13 mouse cellular contexts compared by ENCODE assay signal in the genomic region with DNA sequence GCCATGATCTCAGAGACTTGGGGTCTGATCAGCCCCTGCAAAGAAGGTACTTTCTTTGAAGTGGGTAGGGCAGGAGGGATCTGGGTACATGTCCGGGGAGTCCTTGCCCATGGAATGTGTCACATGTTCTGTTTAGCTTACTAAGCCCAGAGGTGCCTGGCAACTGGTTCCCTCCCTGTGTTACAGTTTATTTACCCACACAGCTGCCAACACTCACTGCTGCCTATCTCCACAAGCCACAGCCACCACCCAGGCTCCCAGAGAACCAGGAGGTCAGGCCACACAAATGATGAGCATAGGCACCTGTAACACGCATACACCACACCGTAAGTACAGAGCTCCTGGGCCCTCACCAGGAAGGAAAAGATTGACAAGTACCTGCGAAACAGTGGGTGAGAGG. TPM values are rescaled to one million over a fixed set of nuclear protein-coding genes. Genes with fewer than 3 reads are reported as not detected.
DNase-seq lines count a peak whose midpoint lies in the region; ATAC-seq lines count a peak whose summit lies in the region.
"Had no signal": no experiment of that assay in that cellular context is flagged by ENCODE, and none has a peak within 500 bp of the region (broad histone marks: within the 10 kb centered on the region; RNA-seq: fewer than 3 reads in every experiment).

No protein-coding gene starts in this region.

- peak; percentile 20 to 35 for DNase-seq in heart, postnatal 14 days
- DNase-seq in large intestine, adult 2 months (ENCODE audit: low read depth, low spot score), result peak; percentile 76
- no peak for DNase-seq in frontal cortex, postnatal 10 days (ENCODE audit: low spot score in 2 of 2)
- DNase-seq in layer of hippocampus, adult 9-11 months, result no peak
- no peak for DNase-seq in urinary bladder, adult 2 months (ENCODE audit: low spot score)
- DNase-seq: adrenal gland, postnatal 14 days; B cell, adult 2 months; cerebellum, adult 9-10 months; gastrocnemius, postnatal 25 days; midbrain, embryonic 14.5 days had no signal

- no peak overlapping the region for H3K9ac ChIP-seq in heart, embryonic 15.5 days
- H3K9ac ChIP-seq in heart, embryonic 11.5 days (ENCODE audit: low read depth, low read length), result no peak overlapping the region

- no peaks in the 10 kb centered on the region for H3K9me3 ChIP-seq in heart, embryonic 15.5 days (replicated peaks)
- no peaks in the 10 kb centered on the region for H3K9me3 ChIP-seq in heart, embryonic 11.5 days (replicated peaks; ENCODE audit: control insufficient read depth, low read length)

- no peak overlapping the region for H3K4me2 ChIP-seq in heart, embryonic 15.5 days
- no peak overlapping the region for H3K4me2 ChIP-seq in heart, embryonic 11.5 days

- 74% methylated on average over 4 of the region's 4 CpGs for whole genome bisulfite sequencing in heart, embryonic 15.5 days
- 75% methylated on average over 4 of the region's 4 CpGs for WGBS in heart, embryonic 11.5 days (ENCODE audit: insufficient replicate concordance)
- WGBS in large intestine, adult 2 months, result 25% methylated on average over 4 of the region's 4 CpGs

- 0 out of 2 replicates have a peak, but pooled peaks have one; percentile 15 for ATAC-seq in heart, embryonic 15.5 days (replicated peaks; ENCODE audit: insufficient number of reproducible peaks, insufficient read depth, low FRiP score, low read depth)
- ATAC-seq in heart, embryonic 11.5 days (replicated peaks; ENCODE audit: insufficient number of reproducible peaks, low FRiP score, low TSS enrichment), result no peak
- ATAC-seq in megakaryocyte progenitor cell, adult 5-6 weeks (replicated peaks; ENCODE audit: poor library complexity), result peak; percentile 91

- H3K4me1 ChIP-seq in heart, embryonic 15.5 days (replicated peaks), result peaks cover 3% of the 10 kb centered on the region
- no peaks in the 10 kb centered on the region; the same call in 1 of the 2 replicates for H3K4me1 ChIP-seq in heart, embryonic 11.5 days (ENCODE audit: control insufficient read depth, insufficient read depth, low read length)

- no peak overlapping the region for H3K27ac ChIP-seq in heart, embryonic 15.5 days
- H3K27ac ChIP-seq in heart, embryonic 11.5 days (ENCODE audit: low read depth, low read length), result no peak overlapping the region

- no peaks in the 10 kb centered on the region for H3K27me3 ChIP-seq in heart, embryonic 15.5 days
- H3K27me3 ChIP-seq in heart, embryonic 11.5 days (ENCODE audit: control insufficient read depth, insufficient read depth, low read length), result no peaks in the 10 kb centered on the region

- no peaks in the 10 kb centered on the region for H3K36me3 ChIP-seq in heart, embryonic 15.5 days
- no peaks in the 10 kb centered on the region for H3K36me3 ChIP-seq in heart, embryonic 11.5 days (ENCODE audit: control insufficient read depth, insufficient read depth, low read length)

- no peak overlapping the region for H3K4me3 ChIP-seq in heart, embryonic 15.5 days
- no peak overlapping the region for H3K4me3 ChIP-seq in heart, embryonic 11.5 days (ENCODE audit: low read depth, low read length)

- intact Hi-C loops in heart, postnatal 14 days (cut with DNase I), result no loop called here

RNA-seq across cellular contexts. Expression of gene Ptprj, which starts 26.6 kb away (rescaled TPM):
- 1.1 and 1.3 TPM in 2 replicates for polyA plus RNA-seq in heart, embryonic 15.5 days (2015; fragmentation: Nextera tagmentation; extraction: Ambion mirVana)
- polyA plus RNA-seq in heart, embryonic 11.5 days (2014; fragmentation: Nextera tagmentation; extraction: Ambion mirVana), result 1.6 and 1.7 TPM in 2 replicates
- total RNA-seq in heart, postnatal 14 days (2021), result 1 to 10 TPM; 9.0 to 9.1 TPM
- polyA plus RNA-seq in large intestine, adult 2 months (2012; rRNA removed), result 12.2 and 13.6 TPM in 2 replicates
- total RNA-seq in megakaryocyte progenitor cell, adult 5-6 weeks (2015), result 17.2 and 20.2 TPM in 2 replicates
- total RNA-seq in megakaryocyte progenitor cell, adult 5-6 weeks (2017), result 15.4 and 17.2 TPM in 2 replicates
- polyA plus RNA-seq in urinary bladder, adult 2 months (2012; rRNA removed), result 7.1 and 10.1 TPM in 2 replicates

Comparison
In these comparisons a context has a peak if more than half of its experiments do, and no peak if none do; other contexts are left out.
1. DNase-seq: peak in heart, postnatal 14 days (2 of 2) and large intestine, adult 2 months (single experiment); none in frontal cortex, postnatal 10 days (0 of 2), layer of hippocampus, adult 9-11 months (single experiment) and urinary bladder, adult 2 months (single experiment).